Mouse (Mus musculus) heart, embryonic 12.5 days (tissue): ENCODE data around the gene Vmn2r86. TPM values are rescaled to one million over a fixed set of nuclear protein-coding genes. Genes with fewer than 3 reads are reported as not detected.

Experiments
- polyA plus RNA-seq: library from polyadenylated mRNA; unstranded; fragments of >200 nt; fragmentation: Nextera tagmentation; extraction: Ambion mirVana; gene quantifications from 2 replicates; pipeline ENCODE4 v1.2.1, GENCODE M21; 2016

The Vmn2r86 gene
- polyA plus RNA-seq, 1 experiment from 2014 or later: not detected

Other genes starting within 250 kb of the Vmn2r86 start
- gene Olfr827, start 241.6 kb downstream of the Vmn2r86 start, polyA plus RNA-seq: not detected in 2 replicates
- gene Neurod4, start 175.8 kb downstream of the Vmn2r86 start, polyA plus RNA-seq: 0.05 and 0.08 TPM in 2 replicates
- gene Tespa1, start 133.2 kb downstream of the Vmn2r86 start, polyA plus RNA-seq: 0.27 and 0.37 TPM in 2 replicates
- not detected in 2 replicates for gene Vmn2r84, start 61.7 kb downstream of the Vmn2r86 start, polyA plus RNA-seq
- not detected in 2 replicates for gene Vmn2r85, start 26.3 kb downstream of the Vmn2r86 start, polyA plus RNA-seq
- not detected in 2 replicates for gene Vmn2r87, start 41.3 kb upstream of the Vmn2r86 start, polyA plus RNA-seq